Mouse (Mus musculus) adipose tissue, adult 10 weeks (tissue): Measurements from ENCODE around the gene Efna3. TPM values are rescaled to one million over a fixed set of nuclear protein-coding genes. Genes with fewer than 3 reads are reported as not detected.

Experiments
- polyA plus RNA-seq: library from polyadenylated mRNA; stranded (reverse); fragments of 350-450 nt; fragmentation: Illumina TruSeq; extraction: RNeasy Lipid Tissue Mini Kit (QIAGEN cat#74804); gene quantifications from one replicate; pipeline ENCODE4 v1.2.3, GENCODE M21; 2014; ENCODE audit warnings: low read depth, low replicate concordance

The Efna3 gene
- polyA plus RNA-seq, result 1.3 TPM

GRCm38 (mm10) chr3:89322514-89323165, at the start of gene Efna3:
TSS of gene Efna3 (minus strand) at chr3:89322965.

GRCm38 (mm10) chr3:89365153-89365485, 42.4 kb upstream of the Efna3 start, which contains the start of gene Dcst1:
TSS of gene Dcst1 (minus strand) at chr3:89365253.

GRCm38 (mm10) chr3:89361675-89362074, 38.9 kb upstream of the Efna3 start, which contains the start of gene Dcst2:
TSS of gene Dcst2 (plus strand) at chr3:89361975.

GRCm38 (mm10) chr3:89349869-89350501, 27.2 kb upstream of the Efna3 start, which contains the start of gene Adam15:
TSS of gene Adam15 (minus strand) at chr3:89349996.

GRCm38 (mm10) chr3:89337721-89338578, 15.2 kb upstream of the Efna3 start, which contains the start of gene Efna4:
TSS of gene Efna4 (minus strand) at chr3:89338028.

GRCm38 (mm10) chr3:89280606-89281511, 41.9 kb downstream of the Efna3 start, which contains the start of gene Efna1:
TSS of gene Efna1 (minus strand) at chr3:89281142.

GRCm38 (mm10) chr3:89270051-89270755, 52.6 kb downstream of the Efna3 start, which contains the start of gene Slc50a1:
TSS of gene Slc50a1 (minus strand) at chr3:89270570.

Other genes starting within 250 kb of the Efna3 start
- gene Rusc1, start 229.7 kb downstream of the Efna3 start, polyA plus RNA-seq, result 22.7 TPM
- not detected for gene Gm43738, start 221.9 kb downstream of the Efna3 start, polyA plus RNA-seq
- gene Fdps, start 221.0 kb downstream of the Efna3 start, polyA plus RNA-seq, result 175 TPM
- gene Pklr, start 186.8 kb downstream of the Efna3 start, polyA plus RNA-seq, result 7.9 TPM
- 0.24 TPM for gene Hcn3, start 162.8 kb downstream of the Efna3 start, polyA plus RNA-seq
- 51.5 TPM for gene Clk2, start 158.2 kb downstream of the Efna3 start, polyA plus RNA-seq
- 56.1 TPM for gene Scamp3, start 145.5 kb downstream of the Efna3 start, polyA plus RNA-seq
- gene Fam189b, start 139.8 kb downstream of the Efna3 start, polyA plus RNA-seq, result 5.8 TPM
- gene Gba, start 120.0 kb downstream of the Efna3 start, polyA plus RNA-seq, result 67.8 TPM
- 30.3 TPM for gene Thbs3, start 107.8 kb downstream of the Efna3 start, polyA plus RNA-seq
- gene Mtx1, start 95.9 kb downstream of the Efna3 start, polyA plus RNA-seq, result 92.5 TPM
- gene Muc1, start 93.9 kb downstream of the Efna3 start, polyA plus RNA-seq, result 1.0 TPM
- gene Krtcap2, start 77.0 kb downstream of the Efna3 start, polyA plus RNA-seq, result 96.9 TPM
- 2.9 TPM for gene Trim46, start 76.7 kb downstream of the Efna3 start, polyA plus RNA-seq
- gene Dpm3, start 63.6 kb downstream of the Efna3 start, polyA plus RNA-seq, result 152 TPM
- 135 TPM for gene Slc50a1, start 52.4 kb downstream of the Efna3 start, polyA plus RNA-seq
- 26.1 TPM for gene Efna1, start 41.8 kb downstream of the Efna3 start, polyA plus RNA-seq
- 3.4 TPM for gene Efna4, start 15.1 kb upstream of the Efna3 start, polyA plus RNA-seq
- gene Adam15, start 27.0 kb upstream of the Efna3 start, polyA plus RNA-seq, result 145 TPM
- gene Dcst2, start 39.0 kb upstream of the Efna3 start, polyA plus RNA-seq, result 2.8 TPM
- 5.4 TPM for gene Dcst1, start 42.3 kb upstream of the Efna3 start, polyA plus RNA-seq
- gene Zbtb7b, start 71.8 kb upstream of the Efna3 start, polyA plus RNA-seq, result 52.0 TPM
- 1.8 TPM for gene Lenep, start 79.8 kb upstream of the Efna3 start, polyA plus RNA-seq
- 24.9 TPM for gene Flad1, start 88.9 kb upstream of the Efna3 start, polyA plus RNA-seq
- gene Cks1b, start 95.4 kb upstream of the Efna3 start, polyA plus RNA-seq, result 34.3 TPM
- gene Shc1, start 95.5 kb upstream of the Efna3 start, polyA plus RNA-seq, result 76.1 TPM
- gene Pygo2, start 107.2 kb upstream of the Efna3 start, polyA plus RNA-seq, result 30.1 TPM
- gene Pbxip1, start 113.7 kb upstream of the Efna3 start, polyA plus RNA-seq, result 70.3 TPM
- 74.9 TPM for gene Pmvk, start 131.6 kb upstream of the Efna3 start, polyA plus RNA-seq
- gene Kcnn3, start 197.2 kb upstream of the Efna3 start, polyA plus RNA-seq, result 1.4 TPM